Mouse (Mus musculus): ENCODE results near the gene Slc35d2. TPM values are rescaled to one million over a fixed set of nuclear protein-coding genes. Genes with fewer than 3 reads are reported as not detected.
"Not testable (repeated sequence)": the region's sequence is repeated elsewhere in the genome, so short reads cannot be mapped to it uniquely, and the experiment has no call there.

Gene Slc35d2
- total RNA-seq, 2 experiments from 2014 or later: 0.89 to 1.5 TPM

DNA sequence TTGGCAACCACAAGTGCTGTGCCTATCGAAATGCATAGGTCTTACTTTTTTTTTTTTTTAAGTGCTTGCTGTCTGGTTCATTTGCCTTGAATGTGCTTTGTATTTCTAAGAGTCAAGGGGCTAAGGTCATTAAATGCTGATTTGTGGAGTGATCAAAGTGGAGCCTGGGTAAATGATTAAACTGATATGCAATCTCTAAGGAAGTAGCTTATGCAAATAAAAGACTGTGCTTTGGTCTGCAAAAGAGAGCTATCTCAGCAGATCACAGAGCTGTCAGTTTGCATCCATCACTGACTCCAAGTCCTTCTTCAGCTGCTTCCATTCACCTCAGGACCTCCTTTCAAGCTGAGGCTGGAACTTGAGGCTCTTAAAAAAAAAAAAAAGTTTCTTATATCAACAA is 75.2 kb downstream of the Slc35d2 start:
- no peak for DNase-seq

DNA sequence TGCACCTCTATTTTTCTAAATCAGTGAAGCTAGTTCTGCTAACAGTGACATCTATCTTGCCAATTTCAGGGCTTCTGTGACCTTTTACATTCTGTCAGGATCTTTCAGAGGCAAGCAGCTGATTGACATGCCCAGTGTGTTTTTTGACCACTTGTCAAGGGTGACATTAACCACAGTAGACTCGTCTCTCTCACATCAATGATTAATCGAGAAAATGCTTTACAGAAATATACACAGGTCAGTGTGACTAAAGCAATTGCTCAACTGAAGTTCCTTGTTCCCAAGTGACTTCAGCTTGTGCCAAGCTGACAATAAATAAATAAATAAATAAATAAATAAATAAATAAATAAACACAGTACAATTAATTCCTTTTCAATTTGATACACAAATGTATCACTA is 76.9 kb downstream of the Slc35d2 start:
- DNase-seq: not testable (repeated sequence)

DNA sequence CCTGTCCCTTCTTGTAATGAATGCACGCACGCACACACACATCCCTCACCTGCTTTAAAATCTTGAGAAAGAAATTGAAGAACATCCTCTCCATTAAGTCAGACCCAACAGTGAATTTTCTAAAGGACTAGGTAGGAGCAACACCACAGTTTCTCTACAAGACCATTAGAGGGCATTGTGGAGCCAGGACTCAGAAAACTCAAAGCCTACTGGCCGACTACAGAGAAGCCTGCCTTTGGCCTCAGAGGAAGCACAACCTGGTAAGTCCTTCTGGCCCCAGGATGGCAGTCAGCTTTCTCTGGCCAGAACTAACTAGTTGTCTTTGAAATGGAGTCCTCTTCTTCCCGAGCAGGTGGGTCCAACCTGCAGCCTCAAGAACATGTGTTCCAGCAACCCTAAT is 78.3 kb downstream of the Slc35d2 start:
- no peak for DNase-seq

DNA sequence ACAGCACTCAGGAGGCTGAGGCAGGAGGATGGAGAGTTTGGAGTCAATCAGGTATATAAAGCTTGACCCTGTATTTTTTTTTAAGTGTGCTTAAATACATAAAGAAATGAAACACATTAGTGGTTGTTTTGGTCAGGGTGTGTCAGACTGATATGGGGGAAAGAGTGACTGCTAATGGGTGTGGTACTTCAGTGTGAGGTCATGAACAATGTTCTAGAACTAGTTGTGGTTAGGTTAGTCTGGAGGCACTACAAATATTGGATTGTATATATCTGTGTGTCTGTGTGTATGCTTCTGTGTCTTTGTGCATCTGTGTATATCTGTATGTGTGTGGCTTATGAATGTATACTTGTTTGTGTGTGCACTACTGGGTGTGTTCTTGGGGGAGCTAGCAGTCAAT is 79.6 kb downstream of the Slc35d2 start:
- no peak for DNase-seq

DNA sequence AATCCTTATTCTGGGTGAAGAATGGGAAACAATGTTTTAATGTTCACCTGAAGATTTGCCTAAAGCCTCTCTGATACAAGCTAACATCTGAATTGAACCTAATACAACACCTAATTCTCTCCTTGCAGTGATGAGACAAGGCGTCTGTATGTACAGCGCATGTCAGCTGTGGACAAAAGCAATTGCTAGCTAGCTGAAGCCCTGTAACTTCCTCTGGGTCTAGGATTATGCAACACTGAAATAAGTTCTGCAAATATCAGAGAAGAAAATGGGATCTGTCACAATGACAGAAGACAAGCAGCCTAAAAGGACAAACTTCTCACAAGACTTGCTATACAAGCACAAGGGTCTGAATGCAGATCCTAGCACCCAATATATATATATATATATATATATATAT is 80.7 kb downstream of the Slc35d2 start:
- DNase-seq: no peak

Other genes with a start within 250 kb of the Slc35d2 start
- not detected for gene Hsd17b3, start 40.1 kb downstream of the Slc35d2 start, total RNA-seq (2021)
- gene Zfp367, start 23.8 kb upstream of the Slc35d2 start, total RNA-seq (2021): 10 to 100 TPM; 20.8 to 21.2 TPM
- 10 to 100 TPM; 47.8 to 49.4 TPM for gene Habp4, start 32.5 kb upstream of the Slc35d2 start, total RNA-seq (2021)
- 10 to 100 TPM in 1 of 2 experiments, 1 to 10 TPM in 1; 8.6 to 10.9 TPM for gene Cdc14b, start 145.9 kb upstream of the Slc35d2 start, total RNA-seq (2021)
- gene Aaed1, start 183.3 kb upstream of the Slc35d2 start, total RNA-seq (2021): 10 to 100 TPM; 57.7 to 58.6 TPM
- gene Ctsl, start 241.5 kb upstream of the Slc35d2 start, total RNA-seq (2021): 100 to 1,000 TPM; 218 to 254 TPM